Mouse (Mus musculus): ENCODE data around the gene Cyp3a41b. TPM values are rescaled to one million over a fixed set of nuclear protein-coding genes. Genes with fewer than 3 reads are reported as not detected.
"Not testable (repeated sequence)": the region's sequence is repeated elsewhere in the genome, so short reads cannot be mapped to it uniquely, and the experiment has no call there.

Gene Cyp3a41b
- polyA plus RNA-seq (2015; fragmentation: Nextera tagmentation; extraction: Ambion mirVana), result not detected in 2 replicates

- H3K36me3 ChIP-seq; H3K4me2 ChIP-seq; H3K27me3 ChIP-seq; H3K9me3 ChIP-seq (replicated peaks); H3K4me1 ChIP-seq; H3K9ac ChIP-seq; H3K4me3 ChIP-seq (replicated peaks); ATAC-seq (replicated peaks; ENCODE audit: low FRiP score); H3K27ac ChIP-seq: not testable (repeated sequence)
- 65% methylated on average over 1 of the region's 2 CpGs for WGBS
These were observed at the start of gene Cyp3a41b for GRCm38 (mm10) chr5:145584630-145585029. Gene Cyp3a41b, minus strand, starts transcription at chr5:145584730.

GRCm38 (mm10) chr5:145632286-145632685 is 47.8 kb upstream of the Cyp3a41b start:
- ATAC-seq (replicated peaks; ENCODE audit: low FRiP score), result not testable (repeated sequence)
- peaks cover 31% of the 10 kb centered on the region; the same call in 1 of the 2 replicates for H3K9me3 ChIP-seq (replicated peaks)

GRCm38 (mm10) chr5:145604891-145605290 is 20.4 kb upstream of the Cyp3a41b start:
- H3K4me2 ChIP-seq; H3K36me3 ChIP-seq; H3K9ac ChIP-seq; H3K4me1 ChIP-seq; H3K27ac ChIP-seq; H3K27me3 ChIP-seq; ATAC-seq (replicated peaks; ENCODE audit: low FRiP score); H3K4me3 ChIP-seq (replicated peaks): not testable (repeated sequence)
- H3K9me3 ChIP-seq (replicated peaks), result peaks cover 29% of the 10 kb centered on the region
- WGBS, result 80% methylated on average over 1 of the region's 1 CpGs

More at GRCm38 (mm10) chr5:145632286-145632685, 47.8 kb upstream of the Cyp3a41b start:
- not testable (repeated sequence) for H3K27me3 ChIP-seq; H3K4me1 ChIP-seq; H3K9ac ChIP-seq; H3K36me3 ChIP-seq; H3K27ac ChIP-seq; H3K4me2 ChIP-seq; H3K4me3 ChIP-seq (replicated peaks)
- WGBS, result 84% methylated on average over 1 of the region's 1 CpGs

GRCm38 (mm10) chr5:145597851-145598250 is 13.3 kb upstream of the Cyp3a41b start:
- H3K4me2 ChIP-seq; H3K4me1 ChIP-seq; H3K9ac ChIP-seq; H3K9me3 ChIP-seq (replicated peaks); H3K27me3 ChIP-seq; ATAC-seq (replicated peaks; ENCODE audit: low FRiP score); H3K36me3 ChIP-seq; H3K4me3 ChIP-seq (replicated peaks); H3K27ac ChIP-seq: not testable (repeated sequence)
- 80% methylated on average over 5 of the region's 5 CpGs for WGBS

GRCm38 (mm10) chr5:145577321-145577720 is 7.2 kb downstream of the Cyp3a41b start:
- not testable (repeated sequence) for H3K27me3 ChIP-seq; ATAC-seq (replicated peaks; ENCODE audit: low FRiP score); H3K9ac ChIP-seq; H3K36me3 ChIP-seq; H3K4me3 ChIP-seq (replicated peaks); H3K4me1 ChIP-seq; H3K27ac ChIP-seq; H3K9me3 ChIP-seq (replicated peaks); H3K4me2 ChIP-seq
- 57% methylated on average over 1 of the region's 1 CpGs for WGBS

- not testable (repeated sequence) for ATAC-seq (replicated peaks; ENCODE audit: low FRiP score); H3K27me3 ChIP-seq; H3K4me2 ChIP-seq; H3K4me1 ChIP-seq; H3K4me3 ChIP-seq (replicated peaks); H3K9me3 ChIP-seq (replicated peaks); H3K36me3 ChIP-seq; H3K9ac ChIP-seq; H3K27ac ChIP-seq
- 86% methylated on average over 4 of the region's 4 CpGs for WGBS
These were observed 8.9 kb downstream of the Cyp3a41b start for GRCm38 (mm10) chr5:145575660-145576059.

GRCm38 (mm10) chr5:145571922-145572321 is 12.6 kb downstream of the Cyp3a41b start:
- not testable (repeated sequence) for H3K9ac ChIP-seq; ATAC-seq (replicated peaks; ENCODE audit: low FRiP score); H3K27me3 ChIP-seq; H3K4me2 ChIP-seq; H3K27ac ChIP-seq; H3K4me3 ChIP-seq (replicated peaks); H3K36me3 ChIP-seq; H3K4me1 ChIP-seq; H3K9me3 ChIP-seq (replicated peaks)
- WGBS, result 73% methylated on average over 2 of the region's 2 CpGs

Other genes starting within 250 kb of the Cyp3a41b start
- gene Cyp3a57, start 239.5 kb downstream of the Cyp3a41b start, polyA plus RNA-seq (2015; fragmentation: Nextera tagmentation; extraction: Ambion mirVana), result not detected in 2 replicates
- not detected in 2 replicates for gene Cyp3a16, start 115.0 kb downstream of the Cyp3a41b start, polyA plus RNA-seq (2015; fragmentation: Nextera tagmentation; extraction: Ambion mirVana)
- gene Cyp3a41a, start 135.4 kb upstream of the Cyp3a41b start, polyA plus RNA-seq (2015; fragmentation: Nextera tagmentation; extraction: Ambion mirVana), result not detected in 2 replicates
- not detected in 2 replicates for gene Cyp3a44, start 221.1 kb upstream of the Cyp3a41b start, polyA plus RNA-seq (2015; fragmentation: Nextera tagmentation; extraction: Ambion mirVana)

Data from kidney, embryonic 15.5 days (tissue).